Mouse (Mus musculus) erythroblast, embryonic 14.5 days (primary cell): Measurements from ENCODE around the gene Irx3.

Source experiments
- GATA1 ChIP-seq: IDR thresholded peaks from 2 replicates; pipeline ENCODE4 v1.6.1; 2012; ENCODE audit warnings: low read length, inconsistent platforms, mixed read lengths
- TAL1 ChIP-seq: IDR thresholded peaks from 3 replicates; pipeline ENCODE4 v1.6.1; 2012; ENCODE audit warnings: low read length, inconsistent platforms, mixed read lengths

DNA sequence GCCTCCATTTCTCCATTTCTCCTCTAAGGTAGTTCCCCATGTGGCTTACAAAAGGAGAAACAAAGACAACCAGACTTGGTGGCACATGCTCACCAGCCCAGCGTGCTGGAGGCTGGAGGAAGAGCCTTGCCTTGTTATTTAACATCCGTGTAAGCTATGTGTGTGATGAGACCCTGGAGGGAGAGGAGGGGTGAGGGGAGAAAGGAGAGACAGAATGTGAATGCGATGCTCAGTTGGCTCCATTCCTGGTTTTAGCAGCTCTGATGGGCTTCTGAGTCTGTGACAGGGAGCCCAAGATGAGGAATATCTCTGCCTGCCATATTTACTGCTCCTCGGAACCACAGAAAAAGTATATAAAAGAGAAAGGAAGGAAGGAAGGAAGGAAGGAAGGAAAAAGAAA, 20.1 kb upstream of the Irx3 start:
- TF ChIP-seq GATA1: no peak
- no peak for TF ChIP-seq TAL1
